Mouse (Mus musculus) heart, adult 2 months (tissue): ENCODE measurements around the gene Pdcd11.

ENCODE experiments used
- CTCF ChIP-seq: fragments of 200-600 bp; IDR thresholded peaks from 2 replicates; pipeline ENCODE4 v1.8.1; 2022; ENCODE audit warnings: antibody characterized with exemption, mild to moderate bottlenecking, moderate library complexity
- EP300 ChIP-seq: fragments of 200-500 bp; IDR thresholded peaks from 2 replicates; pipeline ENCODE4 v1.6.1; 2011; ENCODE audit warnings: low read depth, low read length, control low read depth; ENCODE audit not compliant: insufficient read depth

GRCm38 (mm10) chr19:47178431-47179271 lies 88.1 kb downstream of the Pdcd11 start, which contains the start of gene Neurl1a:
- no peak for TF ChIP-seq EP300
- no peak for TF ChIP-seq CTCF
